Comparison of ENCODE assay signal across 13 mouse cellular contexts in the genomic region with DNA sequence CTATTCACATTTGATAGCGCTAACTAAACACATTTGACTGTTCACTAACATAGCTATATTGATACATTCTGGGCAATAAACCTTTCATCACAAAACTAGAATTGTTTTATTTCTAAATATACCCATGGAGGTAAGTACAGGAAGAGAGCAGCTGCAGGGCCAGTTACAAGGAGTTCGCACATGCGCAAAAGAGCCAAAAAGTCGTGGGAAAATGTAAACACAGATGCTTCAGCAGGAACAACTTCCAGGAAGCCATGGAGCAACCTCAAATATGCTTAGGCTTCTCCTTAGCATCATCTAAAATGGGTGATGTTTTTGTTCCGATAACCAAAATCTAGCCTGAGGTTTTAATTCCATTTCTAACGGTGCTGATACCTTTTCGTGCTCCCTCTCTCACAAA. TPM values are rescaled to one million over a fixed set of nuclear protein-coding genes. Genes with fewer than 3 reads are reported as not detected.
DNase-seq lines count a peak whose midpoint lies in the region; ATAC-seq lines count a peak whose summit lies in the region.
"Had no signal": no experiment of that assay in that cellular context is flagged by ENCODE, and none has a peak within 500 bp of the region (broad histone marks: within the 10 kb centered on the region; RNA-seq: fewer than 3 reads in every experiment).

No protein-coding gene starts in this region.

- H3K36me3 ChIP-seq in forebrain, embryonic 14.5 days (ENCODE audit: control insufficient read depth, insufficient read depth, low read length): 0 out of 2 replicates have a peak, but pooled peaks cover 5% of the 10 kb centered on the region
- H3K36me3 ChIP-seq in forebrain, embryonic 11.5 days (ENCODE audit: control insufficient read depth, insufficient read depth, low read length): no peaks in the 10 kb centered on the region
- H3K36me3 ChIP-seq: G1E; limb, embryonic 15.5 days had no signal

- peak; percentile 34 for DNase-seq in forebrain, embryonic 14.5 days (ENCODE audit: low spot score)
- DNase-seq in forebrain, embryonic 11.5 days (ENCODE audit: low spot score): no peak
- peak; percentile 50 for DNase-seq in brain, adult 2 months (ENCODE audit: low read depth, low spot score)
- peak; percentile 25 for DNase-seq in forelimb bud, embryonic 11.5 days (ENCODE audit: low read depth, low spot score)
- peak; percentile 56 for DNase-seq in lung, postnatal 14 days
- DNase-seq in adrenal gland, postnatal 36 days: no peak
- DNase-seq in urinary bladder, postnatal 25 days (ENCODE audit: low spot score): no peak
- no peak for DNase-seq in adrenal gland, postnatal 25 days
- DNase-seq: B cell, adult 2 months; cerebellum, adult 9-11 months; spleen, adult 18-20 months had no signal

- no peak overlapping the region for H3K27ac ChIP-seq in forebrain, embryonic 14.5 days (ENCODE audit: low read depth, low read length)
- no peak overlapping the region for H3K27ac ChIP-seq in forebrain, embryonic 11.5 days (ENCODE audit: low read depth, low read length)
- H3K27ac ChIP-seq: limb, embryonic 15.5 days had no signal

- no peaks in the 10 kb centered on the region for H3K9me3 ChIP-seq in forebrain, embryonic 14.5 days (replicated peaks; ENCODE audit: control insufficient read depth, low read length)
- H3K9me3 ChIP-seq in forebrain, embryonic 11.5 days (ENCODE audit: control insufficient read depth, low read length): no peaks in the 10 kb centered on the region
- H3K9me3 ChIP-seq: G1E; limb, embryonic 15.5 days had no signal

- H3K4me3 ChIP-seq in forebrain, embryonic 14.5 days (ENCODE audit: low read depth, low read length): no peak overlapping the region
- no peak overlapping the region for H3K4me3 ChIP-seq in forebrain, embryonic 11.5 days (ENCODE audit: low read depth, low read length)
- H3K4me3 ChIP-seq: limb, embryonic 15.5 days had no signal

- no peak for ATAC-seq in forebrain, embryonic 14.5 days
- ATAC-seq in forebrain, embryonic 11.5 days (replicated peaks; ENCODE audit: low FRiP score): no peak

- H3K4me1 ChIP-seq in forebrain, embryonic 14.5 days (ENCODE audit: control insufficient read depth, insufficient read depth, low read length): peaks cover 8% of the 10 kb centered on the region; the same call in 1 of the 2 replicates
- H3K4me1 ChIP-seq in forebrain, embryonic 11.5 days (replicated peaks; ENCODE audit: control insufficient read depth, insufficient read depth, low read length): no peaks in the 10 kb centered on the region

- 58% methylated on average over 7 of the region's 7 CpGs for WGBS in forebrain, embryonic 14.5 days
- 58% methylated on average over 7 of the region's 7 CpGs for WGBS in forebrain, embryonic 11.5 days

- H3K4me2 ChIP-seq in forebrain, embryonic 14.5 days (ENCODE audit: low read length): peak overlapping the region; percentile 25; the same call in 1 of the 2 replicates
- no peak overlapping the region for H3K4me2 ChIP-seq in forebrain, embryonic 11.5 days (ENCODE audit: low read depth, low read length, severe bottlenecking)
- H3K4me2 ChIP-seq: limb, embryonic 15.5 days had no signal

- no peaks in the 10 kb centered on the region for H3K27me3 ChIP-seq in forebrain, embryonic 14.5 days (replicated peaks; ENCODE audit: control insufficient read depth, insufficient read depth, low read length)
- no peaks in the 10 kb centered on the region for H3K27me3 ChIP-seq in forebrain, embryonic 11.5 days (ENCODE audit: control insufficient read depth, insufficient read depth, low read length)
- H3K27me3 ChIP-seq: limb, embryonic 15.5 days had no signal

- H3K9ac ChIP-seq in forebrain, embryonic 14.5 days (ENCODE audit: low read length): no peak overlapping the region
- H3K9ac ChIP-seq in forebrain, embryonic 11.5 days (ENCODE audit: low read length): no peak overlapping the region
- H3K9ac ChIP-seq: limb, embryonic 15.5 days had no signal

RNA-seq across cellular contexts. Expression of a gene that starts 25.8 kb away (rescaled TPM):
- 38.8 and 57.7 TPM in 2 replicates for polyA plus RNA-seq in forebrain, embryonic 14.5 days (2014; fragmentation: Nextera tagmentation; extraction: Ambion mirVana)
- 5.8 and 7.2 TPM in 2 replicates for polyA plus RNA-seq in forebrain, embryonic 11.5 days (2014; fragmentation: Nextera tagmentation; extraction: Ambion mirVana)
- 1 to 10 TPM; 8.2 to 8.3 TPM for total RNA-seq in adrenal gland, postnatal 36 days (2021)
- 5.9 and 9.4 TPM in 2 replicates for total RNA-seq in adrenal gland, postnatal 25 days (2021)
- polyA plus RNA-seq: G1E had no signal

Comparison
In these comparisons a context has a peak if more than half of its experiments do, and no peak if none do; other contexts are left out.
1. DNase-seq: peak in forebrain, embryonic 14.5 days (single experiment), brain, adult 2 months (single experiment), forelimb bud, embryonic 11.5 days (single experiment) and lung, postnatal 14 days (single experiment); none in forebrain, embryonic 11.5 days (single experiment), adrenal gland, postnatal 36 days (0 of 2), urinary bladder, postnatal 25 days (single experiment) and adrenal gland, postnatal 25 days (single experiment).